Comparison of ENCODE assay signal across 38 mouse cellular contexts in the genomic region with DNA sequence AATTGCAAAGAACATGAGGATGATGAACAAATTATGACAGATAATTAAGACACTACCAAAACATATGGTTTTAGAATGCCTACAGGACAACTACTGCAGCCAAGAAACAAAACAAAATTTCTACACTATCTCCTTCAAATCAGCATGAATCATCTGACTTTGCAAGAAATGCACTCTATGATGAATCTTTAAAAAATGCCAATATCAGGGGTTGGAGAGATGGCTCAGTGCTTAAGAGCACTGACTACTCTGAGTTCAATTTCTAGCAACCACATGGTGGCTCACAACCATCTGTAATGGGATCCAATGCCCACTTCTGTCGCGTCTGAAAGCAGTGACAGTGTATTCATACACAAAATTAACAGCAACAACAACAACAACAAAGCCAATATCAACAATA. TPM values are rescaled to one million over a fixed set of nuclear protein-coding genes. Genes with fewer than 3 reads are reported as not detected.
"Had no signal": no experiment of that assay in that cellular context is flagged by ENCODE, and none has a peak within 500 bp of the region (broad histone marks: within the 10 kb centered on the region; RNA-seq: fewer than 3 reads in every experiment).

No protein-coding gene starts in this region.

- DNase-seq: heart, postnatal 10 days; heart, postnatal 14 days; heart, postnatal 36 days; heart, postnatal 4 days; kidney, adult 11 months; kidney, adult 18-20 months; kidney, adult 2 months; kidney, adult 8-10 months; kidney, adult 9 months; kidney, postnatal 10 days; kidney, postnatal 14 days; kidney, postnatal 25 days; kidney, postnatal 36 days; kidney, postnatal 4 days; layer of hippocampus, adult 9-11 months; layer of hippocampus, postnatal 36 days had no signal

- H3K27ac ChIP-seq: heart, embryonic 10.5 days; heart, embryonic 13.5 days; heart, embryonic 15.5 days; hindbrain, embryonic 10.5 days; hindbrain, embryonic 12.5 days; hindbrain, embryonic 13.5 days; hindbrain, embryonic 14.5 days; hindbrain, embryonic 15.5 days; hindbrain, postnatal 0 days; intestine, embryonic 15.5 days; kidney, embryonic 15.5 days; kidney, postnatal 0 days; left cerebral cortex, adult 2 months had no signal

- H3K4me3 ChIP-seq: heart, embryonic 10.5 days; heart, embryonic 12.5 days; heart, embryonic 13.5 days; heart, embryonic 15.5 days; hindbrain, embryonic 10.5 days; hindbrain, embryonic 12.5 days; hindbrain, embryonic 13.5 days; hindbrain, embryonic 15.5 days; intestine, embryonic 15.5 days; kidney, embryonic 15.5 days; left cerebral cortex, adult 2 months had no signal

RNA-seq across cellular contexts. Expression of gene Myocos, which starts 35.7 kb away (rescaled TPM):
- total RNA-seq: heart, postnatal 10 days; heart, postnatal 14 days; heart, postnatal 25 days; heart, postnatal 36 days; heart, postnatal 4 days; hematopoietic stem cell, adult 5-6 weeks; hindbrain, postnatal 0 days; layer of hippocampus, adult 18-20 months; layer of hippocampus, postnatal 10 days; layer of hippocampus, postnatal 14 days; layer of hippocampus, postnatal 25 days; layer of hippocampus, postnatal 36 days; left cerebral cortex, adult 18-20 months; left cerebral cortex, adult 2 months; left cerebral cortex, adult 8-10 months had no signal

RNA-seq across cellular contexts. Expression of gene Myoc, which starts 54.8 kb away (rescaled TPM):
- total RNA-seq: hematopoietic stem cell, adult 5-6 weeks had no signal
